Mouse (Mus musculus) monocyte, adult 2 months (primary cell): ENCODE results near the gene Cdk15.

ENCODE experiments used
- DNase-seq, 2 experiments: peaks; one replicate each; pipeline ENCODE4 v3.0.0; 2022; ENCODE audit warnings: low spot score in 2 of 2, low read depth in 1 of 2

The Cdk15 gene

GRCm38 (mm10) chr1:59321880-59322836 lies 65.5 kb downstream of the Cdk15 start:
- DNase-seq: no peak

DNA sequence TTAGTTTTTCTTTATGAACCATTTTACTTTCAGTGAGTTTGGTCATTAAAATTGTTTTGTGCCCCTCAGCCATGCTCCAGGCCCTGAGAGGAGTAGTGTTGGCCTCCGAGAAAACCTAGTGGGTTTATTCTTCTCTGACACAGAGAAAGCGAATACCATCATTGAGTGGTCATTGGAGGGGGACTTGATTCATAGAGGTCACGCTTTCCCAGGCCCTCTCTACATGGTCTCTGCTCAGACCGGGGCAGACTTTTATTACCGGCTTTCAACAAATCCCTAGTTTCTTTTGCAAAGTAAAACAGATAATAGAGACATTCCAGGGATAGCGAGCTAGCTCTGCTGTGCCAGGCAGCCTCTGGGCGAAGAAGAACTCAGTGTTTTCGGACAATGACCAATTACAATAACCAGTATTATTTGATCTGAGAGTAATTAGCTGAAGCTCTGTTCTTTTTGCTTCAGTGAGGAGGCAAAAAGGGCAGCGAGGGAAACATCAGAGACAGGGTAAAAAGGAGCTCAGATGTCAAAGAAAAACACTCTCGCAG lies 70.2 kb downstream of the Cdk15 start:
- DNase-seq: no peak

DNA sequence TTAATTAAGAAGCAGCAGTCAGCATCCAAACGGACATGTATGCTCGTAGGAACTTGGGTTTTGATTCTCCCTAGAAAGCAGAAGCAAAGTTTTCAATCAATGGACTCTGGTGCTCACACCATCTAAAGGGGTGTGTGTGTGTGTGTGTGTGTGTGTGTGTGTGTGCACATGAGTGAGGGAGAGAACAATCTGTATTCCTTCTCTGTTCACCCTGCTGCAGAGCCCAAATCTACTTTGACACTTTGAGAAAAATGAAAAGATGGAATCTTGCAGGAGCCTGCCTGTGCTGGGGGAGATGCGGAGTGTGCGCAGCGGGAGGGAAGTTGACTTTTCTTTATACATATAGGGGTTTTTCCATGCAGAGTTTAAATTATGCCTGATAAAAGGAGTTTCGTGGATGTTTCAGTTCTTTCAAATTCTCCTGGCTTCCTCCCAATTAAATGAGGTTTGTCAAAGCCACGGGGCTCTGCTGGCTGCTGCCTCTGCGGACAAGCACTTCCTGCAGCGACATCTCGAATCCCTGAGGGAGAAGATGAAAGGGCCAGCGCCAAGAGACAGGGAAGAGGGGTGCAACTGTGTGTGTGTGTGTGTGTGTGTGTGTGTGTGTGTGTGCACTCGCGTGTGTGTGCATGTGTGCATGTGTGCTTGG lies 76.2 kb downstream of the Cdk15 start:
- DNase-seq: no peak

DNA sequence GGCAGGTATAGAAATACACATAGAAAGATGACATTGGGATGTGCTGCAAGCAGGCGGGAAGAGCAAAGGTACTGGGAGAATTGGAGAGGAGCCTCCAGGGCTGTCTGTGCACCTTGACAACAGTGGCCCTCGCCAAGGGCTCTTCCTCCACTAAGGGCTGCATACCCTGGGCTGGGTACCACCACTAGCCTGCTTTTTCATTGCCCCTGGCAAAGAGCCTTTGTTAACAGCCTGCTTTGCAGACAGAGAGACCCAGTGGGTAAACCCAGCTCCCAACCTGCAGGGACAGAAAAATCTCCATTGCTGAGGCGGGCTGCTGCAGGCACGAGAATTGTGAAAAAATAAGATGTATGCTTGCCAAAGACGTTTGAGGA lies 76.7 kb downstream of the Cdk15 start:
- DNase-seq: no peak

- DNase-seq: no peak
Measured at GRCm38 (mm10) chr1:59333860-59334561, 77.3 kb downstream of the Cdk15 start.

GRCm38 (mm10) chr1:59334562-59334890 lies 77.8 kb downstream of the Cdk15 start:
- DNase-seq: no peak

DNA sequence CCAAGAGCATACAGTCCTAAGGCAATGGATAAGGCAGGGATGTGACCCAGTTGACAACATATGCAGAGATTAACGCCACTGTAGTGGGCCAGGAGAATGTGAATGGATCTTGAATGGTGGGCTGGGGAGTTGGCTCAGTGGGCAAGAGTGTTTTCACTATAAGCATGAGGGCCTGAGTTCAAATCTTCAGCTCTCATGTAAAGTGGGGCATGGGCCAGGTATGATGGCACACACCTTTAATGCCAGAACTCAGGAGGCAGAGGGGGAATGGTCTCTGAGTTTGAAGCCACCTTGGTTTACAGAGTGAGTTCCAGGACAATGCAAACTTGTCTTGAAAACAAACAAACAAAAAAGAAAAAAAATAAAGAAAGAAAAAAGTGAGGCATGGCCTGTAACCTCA lies 79.5 kb downstream of the Cdk15 start:
- DNase-seq: no peak

DNA sequence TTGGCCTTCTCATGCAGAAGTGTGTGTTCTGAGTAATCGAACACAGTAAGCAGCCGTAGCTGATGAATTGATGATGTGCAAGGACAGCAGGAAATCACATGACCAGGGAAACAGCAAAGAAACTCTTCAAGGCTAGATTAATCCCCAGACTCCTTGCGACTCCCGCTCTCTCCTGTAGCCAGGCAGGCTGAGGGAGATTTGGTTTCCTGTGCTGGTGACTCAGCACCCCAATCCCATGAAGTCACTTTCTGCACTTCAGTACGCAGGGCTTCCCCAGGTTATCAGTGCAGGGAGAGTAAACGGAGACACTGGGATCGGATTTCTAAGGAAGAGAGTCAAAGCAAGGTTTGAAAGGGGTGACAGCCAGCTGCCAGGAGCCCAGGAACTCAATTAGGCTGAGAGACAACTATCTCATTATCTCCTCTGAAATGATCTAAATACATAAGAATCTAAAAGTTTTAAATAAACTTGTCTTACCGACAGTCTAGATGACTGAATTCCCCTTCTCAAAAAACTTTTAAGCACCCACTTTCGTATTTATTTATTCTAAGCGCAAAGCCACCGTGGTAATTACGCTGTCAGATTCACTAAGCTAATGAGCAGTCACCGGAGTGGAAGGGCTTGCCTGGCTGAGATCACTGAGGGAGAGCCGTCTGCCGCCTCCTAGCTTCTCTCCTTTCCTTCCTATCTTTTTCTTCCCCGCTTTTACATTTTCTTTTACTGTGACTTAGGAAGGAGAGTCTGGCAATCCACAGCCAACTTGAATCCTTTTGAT lies 84.3 kb downstream of the Cdk15 start:
- no peak for DNase-seq

GRCm38 (mm10) chr1:59341697-59342096 lies 85.0 kb downstream of the Cdk15 start:
- DNase-seq: no peak

DNA sequence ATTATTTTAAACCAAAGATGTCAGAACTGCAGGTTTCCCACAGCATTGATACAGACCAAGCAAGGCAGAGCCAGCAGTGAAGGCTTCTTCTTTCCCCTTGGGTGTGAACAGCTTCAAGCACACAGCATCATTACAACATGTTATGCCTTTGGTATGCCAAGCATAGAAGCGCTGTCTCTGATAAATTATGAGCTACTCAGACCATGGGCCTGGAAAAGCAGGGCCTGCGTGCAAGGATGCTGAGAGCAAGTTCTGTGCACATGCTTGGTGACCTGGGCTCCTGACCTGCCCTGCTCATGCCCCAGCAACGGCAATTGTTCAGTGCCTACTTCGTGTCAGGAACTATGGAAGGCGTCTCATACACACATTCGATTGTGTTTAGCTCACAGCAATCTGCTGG lies 85.4 kb downstream of the Cdk15 start:
- no peak for DNase-seq

DNA sequence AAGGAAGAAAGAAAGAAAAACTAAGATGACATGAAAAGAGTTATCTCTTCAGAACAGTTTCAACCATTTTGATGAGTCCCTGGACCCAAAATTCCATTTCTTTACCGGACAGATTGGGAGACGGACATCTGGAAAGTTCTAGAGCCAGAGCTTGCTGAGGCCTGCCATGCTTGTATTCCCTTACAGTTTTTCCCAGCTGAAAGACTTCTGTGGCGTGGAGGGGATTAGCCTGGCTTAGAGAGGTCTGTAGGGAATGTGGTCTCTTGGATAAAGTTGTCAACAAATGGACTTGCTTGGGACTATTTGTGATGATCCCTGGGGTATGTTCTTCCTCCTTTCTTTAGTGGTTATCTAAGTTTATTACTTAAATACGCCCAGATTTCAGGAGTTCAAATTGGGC lies 96.0 kb downstream of the Cdk15 start:
- DNase-seq: no peak

- no peak for DNase-seq
Measured at GRCm38 (mm10) chr1:59355440-59355839, 98.7 kb downstream of the Cdk15 start.

GRCm38 (mm10) chr1:59359136-59359535 lies 102.4 kb downstream of the Cdk15 start:
- no peak for DNase-seq

GRCm38 (mm10) chr1:59360834-59361233 lies 104.1 kb downstream of the Cdk15 start:
- DNase-seq: no peak

- no peak for DNase-seq
Measured at GRCm38 (mm10) chr1:59361460-59361859, 104.8 kb downstream of the Cdk15 start.

DNA sequence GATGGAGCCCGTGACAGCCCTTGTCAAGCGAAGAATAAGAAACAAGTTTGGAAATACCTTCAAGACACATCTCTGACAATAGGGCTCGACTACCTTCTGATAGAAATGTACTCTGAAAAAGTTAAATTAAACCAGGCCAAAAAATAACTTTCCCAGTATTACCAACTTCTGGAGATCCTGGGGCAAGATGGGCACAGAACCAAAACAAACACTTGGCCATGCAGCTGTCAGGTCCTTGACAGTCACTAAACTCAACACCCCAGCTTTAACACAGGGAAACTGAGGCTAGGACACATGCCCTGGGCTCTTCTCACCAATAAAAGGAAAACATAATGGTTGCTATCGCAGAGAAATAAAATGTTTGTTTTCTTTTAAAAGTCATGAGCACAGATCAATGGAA lies 105.3 kb downstream of the Cdk15 start:
- no peak for DNase-seq

DNA sequence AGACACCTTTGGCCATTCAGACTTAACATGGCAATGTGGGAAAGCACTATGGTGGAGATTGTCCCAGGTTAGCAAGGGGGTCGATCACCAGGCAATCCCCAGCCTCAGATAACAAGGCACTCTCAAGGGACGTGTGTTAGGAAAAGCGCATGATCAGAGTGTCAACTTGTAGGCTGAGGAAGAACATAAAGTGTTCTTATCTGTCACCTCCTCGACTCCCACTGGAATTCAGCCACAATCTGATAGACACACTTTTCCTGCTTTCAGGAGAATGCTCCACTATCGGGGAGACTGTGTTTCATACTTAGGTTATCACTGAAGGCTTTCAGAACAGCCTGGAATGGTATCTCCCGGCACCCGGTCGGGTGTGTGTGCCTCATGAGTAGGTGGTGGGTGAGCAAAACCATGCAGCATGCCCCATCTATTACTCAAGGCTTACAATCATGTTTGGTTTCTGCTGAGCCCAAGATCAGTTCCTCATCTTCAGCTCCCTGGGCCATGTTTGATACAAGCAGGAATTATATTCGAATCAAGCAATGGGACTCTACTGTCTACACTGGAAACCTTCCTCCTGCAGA lies 107.8 kb downstream of the Cdk15 start:
- DNase-seq: no peak

- no peak for DNase-seq
Measured at GRCm38 (mm10) chr1:59367928-59368648, 111.4 kb downstream of the Cdk15 start.

- DNase-seq: no peak
Measured at GRCm38 (mm10) chr1:59368649-59369319, 112.1 kb downstream of the Cdk15 start.

GRCm38 (mm10) chr1:59369320-59369685 lies 112.6 kb downstream of the Cdk15 start:
- no peak for DNase-seq
